Mouse (Mus musculus) Patski (cell line): Measurements from ENCODE around the gene Lmbrd1. TPM values are rescaled to one million over a fixed set of nuclear protein-coding genes. Genes with fewer than 3 reads are reported as not detected.

Experiments used
- ATAC-seq: fragments of 100-300 bp; one replicate; pipeline ENCODE4 v1.8.0; 2021
- CTCF ChIA-PET: fragments of 350-600 bp; sonication (Branson Sonifier 250); formaldehyde crosslinking; loops from one replicate; lab custom pipeline; 2022; ENCODE audit warnings: inconsistent platforms; lab: Charles Lee
- POLR2A ChIA-PET: fragments of 350-600 bp; sonication (Branson Sonifier 250); formaldehyde crosslinking; loops from one replicate; lab custom pipeline; 2022; ENCODE audit warnings: antibody characterized with exemption, inconsistent platforms; lab: Charles Lee
- DNase-seq: peaks from one replicate; pipeline ENCODE4 v3.0.0-alpha.2; 2011; ENCODE audit warnings: low read depth, low spot score
- H3K27me3 ChIP-seq: fragments of 371-371 bp; one replicate; pipeline ENCODE4 v1.5.1; 2021
- CTCF ChIP-seq: fragments of 100-300 bp; IDR thresholded peaks from one replicate; pipeline ENCODE4 v1.5.1; 2021
- in situ Hi-C: fragments of 300-500 bp; cut with MboI; formaldehyde crosslinking; loops from 3 replicates; pipeline ENCODE4 v1.11.1; 2018; ENCODE audit warnings: low pct_unique_long_range_greater_than_20kb, mixed read lengths
- polyA plus RNA-seq: library from polyadenylated mRNA; unstranded; gene quantifications from one replicate; pipeline ENCODE4 v1.2.3, GENCODE M21; 2021

Lmbrd1 gene
- polyA plus RNA-seq, 1 experiment from 2014 or later: 71.1 TPM

DNA sequence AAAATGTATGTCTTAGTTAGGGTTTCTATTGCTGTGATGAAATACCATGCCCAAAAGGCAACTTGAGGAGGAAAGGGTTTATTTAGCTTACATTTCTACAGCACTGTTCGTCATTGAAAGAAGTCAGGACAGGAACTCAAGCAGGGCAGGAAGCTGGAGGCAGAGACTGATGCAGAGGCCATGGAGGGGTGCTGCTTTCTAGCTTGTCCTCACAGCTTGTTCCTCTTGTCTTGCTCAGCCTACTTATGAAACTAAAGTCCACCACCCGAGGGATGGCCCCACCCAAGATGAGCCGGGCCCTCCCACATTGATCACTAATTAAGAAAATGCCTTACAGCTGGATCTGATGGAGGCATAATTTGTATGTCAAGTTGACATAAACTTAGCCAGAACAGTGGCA, 3.5 kb downstream of the Lmbrd1 start:
- H3K27me3 ChIP-seq: no peaks in the 10 kb centered on the region
- TF ChIP-seq CTCF: no peak
- ATAC-seq (no peak), DNase-seq (no peak)
- ChIA-PET POLR2A (no interaction called here), CTCF (no interaction called here)
- in situ Hi-C loops: no loop called here

- peak; percentile 55 for ATAC-seq
- ChIA-PET POLR2A (no interaction called here), CTCF (no interaction called here)
- no peak for DNase-seq
- in situ Hi-C loops: no loop called here
- H3K27me3 ChIP-seq: no peaks in the 10 kb centered on the region
- TF ChIP-seq CTCF: no peak
Measured at GRCm38 (mm10) chr1:24683947-24684346, 5.5 kb downstream of the Lmbrd1 start.

- DNase-seq: no peak
- in situ Hi-C loops: no loop called here
- no peaks in the 10 kb centered on the region for H3K27me3 ChIP-seq
- no peak for ATAC-seq
- no peak for TF ChIP-seq CTCF
- POLR2A ChIA-PET: no interaction called here
- CTCF ChIA-PET: no interaction called here
Measured at GRCm38 (mm10) chr1:24685606-24686005, 7.2 kb downstream of the Lmbrd1 start.

GRCm38 (mm10) chr1:24686235-24687021, 8.0 kb downstream of the Lmbrd1 start:
- ATAC-seq: no peak

DNA sequence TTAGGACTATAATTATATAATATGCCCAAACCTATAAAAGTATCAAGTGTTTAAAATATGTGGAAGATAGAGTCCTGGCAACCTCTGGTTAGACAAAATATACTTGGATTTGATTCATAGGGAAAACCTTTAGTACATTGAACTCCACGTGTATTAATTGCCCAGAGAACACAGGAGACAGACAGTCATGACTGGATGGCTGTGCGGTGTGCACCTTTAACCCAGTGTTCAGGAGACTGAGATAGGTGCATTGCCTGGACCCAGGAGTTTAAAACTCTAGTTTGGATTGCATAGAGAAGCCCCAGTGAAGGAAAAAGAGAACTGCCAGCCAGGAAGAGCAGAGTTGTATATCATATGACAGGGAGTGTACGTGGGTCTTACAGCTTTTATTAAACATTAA, 19.2 kb downstream of the Lmbrd1 start:
- POLR2A ChIA-PET: no interaction called here
- DNase-seq: no peak

More at GRCm38 (mm10) chr1:24686235-24687021, 8.0 kb downstream of the Lmbrd1 start:
- H3K27me3 ChIP-seq: no peaks in the 10 kb centered on the region
- ChIA-PET POLR2A (no interaction called here), CTCF (no interaction called here)
- DNase-seq: no peak
- TF ChIP-seq CTCF: no peak
- in situ Hi-C loops: no loop called here

GRCm38 (mm10) chr1:24698146-24698880, 19.9 kb downstream of the Lmbrd1 start:
- POLR2A ChIA-PET: no interaction called here
- in situ Hi-C loops: no loop called here

More for the DNA sequence above, 19.2 kb downstream of the Lmbrd1 start:
- in situ Hi-C loops: no loop called here
- TF ChIP-seq CTCF: no peak
- CTCF ChIA-PET: no interaction called here
- H3K27me3 ChIP-seq: no peaks in the 10 kb centered on the region
- no peak for ATAC-seq

GRCm38 (mm10) chr1:24699320-24699719, 20.9 kb downstream of the Lmbrd1 start:
- ChIA-PET POLR2A (interaction anchor here (1.6 kb wide), 1 partner anchor 13 kb away, joined by 5 read pairs; no protein-coding TSS in a partner anchor), CTCF (interaction anchor here (0.8 to 1.2 kb wide), 2 partner anchors 13 to 35 kb away, joined by 3 read pairs; no protein-coding TSS in a partner anchor)
- DNase-seq (no peak), ATAC-seq (no peak)
- H3K27me3 ChIP-seq: no peaks in the 10 kb centered on the region
- in situ Hi-C loops: no loop called here
- TF ChIP-seq CTCF: no peak

More at GRCm38 (mm10) chr1:24698146-24698880, 19.9 kb downstream of the Lmbrd1 start:
- ATAC-seq: no peak
- H3K27me3 ChIP-seq: no peaks in the 10 kb centered on the region
- no peak for DNase-seq
- TF ChIP-seq CTCF: no peak
- CTCF ChIA-PET: interaction anchor here (1.2 kb wide), 1 partner anchor 14 kb away, joined by 3 read pairs; no protein-coding TSS in a partner anchor

GRCm38 (mm10) chr1:24700241-24700640, 21.8 kb downstream of the Lmbrd1 start:
- in situ Hi-C loops: no loop called here
- TF ChIP-seq CTCF: no peak
- DNase-seq (no peak), ATAC-seq (no peak)
- no peaks in the 10 kb centered on the region for H3K27me3 ChIP-seq
- ChIA-PET POLR2A (interaction anchor here (1.6 kb wide), 1 partner anchor 12 kb away, joined by 5 read pairs; no protein-coding TSS in a partner anchor), CTCF (no interaction called here)

GRCm38 (mm10) chr1:24703821-24704220, 25.4 kb downstream of the Lmbrd1 start:
- ChIA-PET CTCF (interaction anchor here (1.4 to 1.5 kb wide), 2 partner anchors 9 to 16 kb away, joined by 4 read pairs; no protein-coding TSS in a partner anchor), POLR2A (no interaction called here)
- H3K27me3 ChIP-seq: no peaks in the 10 kb centered on the region
- ATAC-seq (no peak), DNase-seq (no peak)
- no peak for TF ChIP-seq CTCF
- in situ Hi-C loops: no loop called here

- ChIA-PET POLR2A (no interaction called here), CTCF (interaction anchor here (1.3 kb wide), 1 partner anchor 20 kb away, joined by 3 read pairs; no protein-coding TSS in a partner anchor)
- H3K27me3 ChIP-seq: no peaks in the 10 kb centered on the region
- in situ Hi-C loops: loop anchor here (10.0 kb wide), 1 partner anchor 332 kb away; no protein-coding TSS in a partner anchor
- DNase-seq: no peak
- TF ChIP-seq CTCF: no peak
- no peak for ATAC-seq
Measured at GRCm38 (mm10) chr1:24716301-24716700, 37.9 kb downstream of the Lmbrd1 start.
